ENCODE assay signal across 8 mouse cellular contexts in the genomic region with DNA sequence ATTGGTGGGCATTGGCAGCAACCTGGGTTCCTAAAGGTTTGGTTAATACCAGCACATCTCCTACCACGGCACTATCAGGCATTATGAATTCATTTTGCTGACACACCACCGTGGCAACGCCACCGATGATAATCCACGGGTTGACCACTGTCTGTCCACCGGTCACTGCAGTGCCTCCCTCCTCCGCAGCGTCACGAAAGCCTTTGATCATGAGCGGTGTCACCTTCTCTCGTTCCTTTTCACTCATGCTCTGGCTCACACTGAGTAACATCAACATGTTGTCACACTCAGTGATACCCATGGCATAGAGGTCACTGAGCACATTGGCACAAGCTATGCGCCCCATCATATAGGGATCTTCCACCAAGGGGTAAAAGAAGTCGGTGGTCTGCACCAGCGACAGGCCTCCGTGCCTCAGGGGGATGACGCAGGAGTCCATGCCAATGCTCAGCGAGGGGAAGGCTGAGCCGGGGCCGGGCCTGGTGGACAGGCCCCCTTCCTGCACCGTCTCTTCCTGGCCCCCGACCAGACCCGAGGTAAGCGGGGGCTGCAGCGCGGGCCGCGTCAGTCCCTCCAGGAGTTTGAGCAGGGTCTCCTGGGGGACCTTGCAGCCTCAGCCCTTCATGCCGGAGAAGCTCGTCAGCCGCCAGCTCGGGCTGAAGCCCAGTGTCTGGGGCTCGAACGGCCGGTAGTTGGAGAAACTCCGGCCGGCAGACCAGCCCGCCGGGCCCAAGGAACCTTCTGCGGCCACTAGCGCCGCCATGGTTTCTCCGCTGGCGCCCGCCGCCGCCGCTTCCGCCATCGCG. TPM values are rescaled to one million over a fixed set of nuclear protein-coding genes. Genes with fewer than 3 reads are reported as not detected.
DNase-seq lines count a peak whose midpoint lies in the region; ATAC-seq and TF ChIP-seq lines count a peak whose summit lies in the region.

No protein-coding gene starts in this region.

- no peaks in the 10 kb centered on the region for H3K4me1 ChIP-seq in embryonic facial prominence, embryonic 11.5 days (ENCODE audit: control insufficient read depth, insufficient read depth, low read length)
- peaks cover 24% of the 10 kb centered on the region for H3K4me1 ChIP-seq in hindbrain, embryonic 10.5 days (replicated peaks)
- peaks cover 60% of the 10 kb centered on the region for H3K4me1 ChIP-seq in liver, embryonic 15.5 days (replicated peaks)
- peaks cover 11% of the 10 kb centered on the region for H3K4me1 ChIP-seq in olfactory bulb, adult 2 months (ENCODE audit: control insufficient read depth, insufficient read depth, low read length)

- peak overlapping the region; percentile 83 for H3K4me2 ChIP-seq in embryonic facial prominence, embryonic 11.5 days (ENCODE audit: low read depth, low read length)
- H3K4me2 ChIP-seq in liver, embryonic 15.5 days, result peak overlapping the region; percentile 93

- no peak for TF ChIP-seq POLR2A in olfactory bulb, adult 2 months (IDR thresholded peaks at IDR 0.05; ENCODE audit: insufficient read depth, low read depth, low read length)

- no peaks in the 10 kb centered on the region for H3K9me3 ChIP-seq in embryonic facial prominence, embryonic 11.5 days (replicated peaks; ENCODE audit: control insufficient read depth, low read length)
- H3K9me3 ChIP-seq in hindbrain, embryonic 10.5 days, result peaks cover 4% of the 10 kb centered on the region; the same call in 1 of the 2 replicates
- H3K9me3 ChIP-seq in liver, embryonic 15.5 days (replicated peaks), result no peaks in the 10 kb centered on the region

- H3K9ac ChIP-seq in embryonic facial prominence, embryonic 11.5 days (replicated peaks; ENCODE audit: low read length), result peak overlapping the region; percentile 78
- H3K9ac ChIP-seq in liver, embryonic 15.5 days, result peak overlapping the region; percentile 92

- no peak for TF ChIP-seq CTCF in olfactory bulb, adult 2 months (IDR thresholded peaks at IDR 0.05; ENCODE audit: insufficient read depth, low read depth, low read length)

- peak overlapping the region; percentile 58; the same call in 1 of the 2 replicates for H3K27ac ChIP-seq in embryonic facial prominence, embryonic 11.5 days (replicated peaks; ENCODE audit: low read depth, low read length)
- H3K27ac ChIP-seq in hindbrain, embryonic 10.5 days, result peak overlapping the region; percentile 93
- peak overlapping the region; percentile 87 for H3K27ac ChIP-seq in liver, embryonic 15.5 days (replicated peaks)
- H3K27ac ChIP-seq in olfactory bulb, adult 2 months (ENCODE audit: insufficient read depth, low read depth, low read length), result peak overlapping the region; percentile 18

- DNase-seq in left cerebral cortex, postnatal 4 days, result peak; percentile 62
- no peak for DNase-seq in left cerebral cortex, postnatal 14 days (ENCODE audit: low spot score in 2 of 2)
- DNase-seq in R1 (ENCODE audit: low read depth, low spot score), result peak; percentile 41
- DNase-seq in embryonic facial prominence, embryonic 11.5 days (ENCODE audit: low spot score), result peak; percentile 26
- DNase-seq in hindbrain, embryonic 10.5 days (ENCODE audit: low spot score), result no peak
- DNase-seq in retina, embryonic 14.5 days (ENCODE audit: low spot score), result no peak

- no peaks in the 10 kb centered on the region; the same call in 1 of the 2 replicates for H3K36me3 ChIP-seq in embryonic facial prominence, embryonic 11.5 days (replicated peaks; ENCODE audit: control insufficient read depth, insufficient read depth, low read depth, low read length)
- H3K36me3 ChIP-seq in hindbrain, embryonic 10.5 days, result peaks cover 43% of the 10 kb centered on the region
- H3K36me3 ChIP-seq in liver, embryonic 15.5 days (replicated peaks), result peaks cover 36% of the 10 kb centered on the region

- no peaks in the 10 kb centered on the region for H3K27me3 ChIP-seq in embryonic facial prominence, embryonic 11.5 days (ENCODE audit: control insufficient read depth, insufficient read depth, low read length)
- no peaks in the 10 kb centered on the region for H3K27me3 ChIP-seq in hindbrain, embryonic 10.5 days (ENCODE audit: insufficient read depth, poor library complexity, severe bottlenecking)
- no peaks in the 10 kb centered on the region for H3K27me3 ChIP-seq in liver, embryonic 15.5 days

- intact Hi-C loops in left cerebral cortex, postnatal 4 days (cut with DNase I), result no loop called here
- intact Hi-C loops in left cerebral cortex, postnatal 14 days (cut with DNase I), result no loop called here

- peak; percentile 85 for ATAC-seq in embryonic facial prominence, embryonic 11.5 days (replicated peaks; ENCODE audit: insufficient number of reproducible peaks, low FRiP score, low TSS enrichment, low read depth)
- peak; percentile 32 for ATAC-seq in liver, embryonic 15.5 days (ENCODE audit: insufficient read depth)

- WGBS in embryonic facial prominence, embryonic 11.5 days, result 17% methylated on average over 50 of the region's 50 CpGs
- WGBS in hindbrain, embryonic 10.5 days, result 17% methylated on average over 50 of the region's 50 CpGs
- WGBS in liver, embryonic 15.5 days (ENCODE audit: insufficient replicate concordance), result 8% methylated on average over 50 of the region's 50 CpGs
- 14% methylated on average over 50 of the region's 50 CpGs for WGBS in olfactory bulb, adult 2 months

- H3K4me3 ChIP-seq in embryonic facial prominence, embryonic 11.5 days (ENCODE audit: low read depth, low read length), result peak overlapping the region; percentile 66
- peak overlapping the region; percentile 68 for H3K4me3 ChIP-seq in hindbrain, embryonic 10.5 days
- peak overlapping the region; percentile 87 for H3K4me3 ChIP-seq in liver, embryonic 15.5 days (replicated peaks)
- peak overlapping the region; percentile 74 for H3K4me3 ChIP-seq in olfactory bulb, adult 2 months (ENCODE audit: insufficient read depth, low read depth, low read length)

RNA-seq across cellular contexts. Expression of a gene that starts 0.5 kb away (rescaled TPM):
- 10 to 100 TPM; 42.6 to 42.9 TPM for total RNA-seq in left cerebral cortex, postnatal 4 days (2021)
- total RNA-seq in left cerebral cortex, postnatal 14 days (2021), result 10 to 100 TPM; 45.9 to 50.3 TPM
- 92.4 and 102 TPM in 2 replicates for polyA plus RNA-seq in embryonic facial prominence, embryonic 11.5 days (2014; fragmentation: Nextera tagmentation; extraction: Ambion mirVana)
- 69.8 and 76.2 TPM in 2 replicates for polyA plus RNA-seq in hindbrain, embryonic 10.5 days (2016; fragmentation: Nextera tagmentation; extraction: Ambion mirVana)
- polyA plus RNA-seq in liver, embryonic 15.5 days (2015; fragmentation: Nextera tagmentation; extraction: Ambion mirVana), result 162 and 175 TPM in 2 replicates
- not detected in 2 replicates for polyA plus RNA-seq in olfactory bulb, adult 2 months (2012; ENCODE audit: insufficient read depth, insufficient read length, low replicate concordance, missing spikeins)

RNA-seq across cellular contexts. Expression of a gene that starts 12.8 kb away (rescaled TPM):
- total RNA-seq in left cerebral cortex, postnatal 4 days (2021), result 10 to 100 TPM; 49.8 to 63.1 TPM
- total RNA-seq in left cerebral cortex, postnatal 14 days (2021), result 10 to 100 TPM; 32.1 to 38.3 TPM
- 253 and 266 TPM in 2 replicates for polyA plus RNA-seq in embryonic facial prominence, embryonic 11.5 days (2014; fragmentation: Nextera tagmentation; extraction: Ambion mirVana)
- polyA plus RNA-seq in hindbrain, embryonic 10.5 days (2016; fragmentation: Nextera tagmentation; extraction: Ambion mirVana), result 284 and 329 TPM in 2 replicates
- 74.2 and 84.8 TPM in 2 replicates for polyA plus RNA-seq in liver, embryonic 15.5 days (2015; fragmentation: Nextera tagmentation; extraction: Ambion mirVana)
- not detected in 2 replicates for polyA plus RNA-seq in olfactory bulb, adult 2 months (2012; ENCODE audit: insufficient read depth, insufficient read length, low replicate concordance, missing spikeins)

RNA-seq across cellular contexts. Expression of a gene that starts 22.7 kb away (rescaled TPM):
- total RNA-seq in left cerebral cortex, postnatal 4 days (2021), result 1 to 10 TPM; 1.2 to 1.6 TPM
- under 1 TPM; 0.59 to 0.72 TPM for total RNA-seq in left cerebral cortex, postnatal 14 days (2021)
- 0.59 and 1.2 TPM in 2 replicates for polyA plus RNA-seq in embryonic facial prominence, embryonic 11.5 days (2014; fragmentation: Nextera tagmentation; extraction: Ambion mirVana)
- 0.68 and 0.98 TPM in 2 replicates for polyA plus RNA-seq in hindbrain, embryonic 10.5 days (2016; fragmentation: Nextera tagmentation; extraction: Ambion mirVana)
- 6.2 and 7.3 TPM in 2 replicates for polyA plus RNA-seq in liver, embryonic 15.5 days (2015; fragmentation: Nextera tagmentation; extraction: Ambion mirVana)
- polyA plus RNA-seq in olfactory bulb, adult 2 months (2012; ENCODE audit: insufficient read depth, insufficient read length, low replicate concordance, missing spikeins), result 156 TPM in 1 of 2 replicates, not detected in the other

RNA-seq across cellular contexts. Expression of a gene that starts 29.2 kb away (rescaled TPM):
- 10 to 100 TPM; 54.9 to 64.5 TPM for total RNA-seq in left cerebral cortex, postnatal 4 days (2021)
- 10 to 100 TPM; 62.0 to 63.9 TPM for total RNA-seq in left cerebral cortex, postnatal 14 days (2021)
- polyA plus RNA-seq in embryonic facial prominence, embryonic 11.5 days (2014; fragmentation: Nextera tagmentation; extraction: Ambion mirVana), result 63.2 and 65.3 TPM in 2 replicates
- 62.4 and 70.1 TPM in 2 replicates for polyA plus RNA-seq in hindbrain, embryonic 10.5 days (2016; fragmentation: Nextera tagmentation; extraction: Ambion mirVana)
- polyA plus RNA-seq in liver, embryonic 15.5 days (2015; fragmentation: Nextera tagmentation; extraction: Ambion mirVana), result 13.8 and 15.0 TPM in 2 replicates
- not detected in 2 replicates for polyA plus RNA-seq in olfactory bulb, adult 2 months (2012; ENCODE audit: insufficient read depth, insufficient read length, low replicate concordance, missing spikeins)

RNA-seq across cellular contexts. Expression of a gene that starts 40.4 kb away (rescaled TPM):
- total RNA-seq in left cerebral cortex, postnatal 4 days (2021), result 1 to 10 TPM; 7.9 to 8.8 TPM
- 1 to 10 TPM; 5.9 to 6.3 TPM for total RNA-seq in left cerebral cortex, postnatal 14 days (2021)
- polyA plus RNA-seq in embryonic facial prominence, embryonic 11.5 days (2014; fragmentation: Nextera tagmentation; extraction: Ambion mirVana), result 21.0 and 24.6 TPM in 2 replicates
- polyA plus RNA-seq in hindbrain, embryonic 10.5 days (2016; fragmentation: Nextera tagmentation; extraction: Ambion mirVana), result 32.4 and 33.8 TPM in 2 replicates
- 9.4 and 9.7 TPM in 2 replicates for polyA plus RNA-seq in liver, embryonic 15.5 days (2015; fragmentation: Nextera tagmentation; extraction: Ambion mirVana)
- 2,394 TPM in 1 of 2 replicates, not detected in the other for polyA plus RNA-seq in olfactory bulb, adult 2 months (2012; ENCODE audit: insufficient read depth, insufficient read length, low replicate concordance, missing spikeins)

Comparison
In these comparisons a context has a peak if more than half of its experiments do, and no peak if none do; other contexts are left out.
1. DNase-seq: peak in left cerebral cortex, postnatal 4 days (single experiment), R1 (single experiment) and embryonic facial prominence, embryonic 11.5 days (single experiment); none in left cerebral cortex, postnatal 14 days (0 of 2), hindbrain, embryonic 10.5 days (single experiment) and retina, embryonic 14.5 days (single experiment).
2. H3K27ac ChIP-seq: peak in every context shown above with its lines; median percentile 93 in hindbrain, embryonic 10.5 days; 87 in liver, embryonic 15.5 days; 58 in embryonic facial prominence, embryonic 11.5 days; 18 in olfactory bulb, adult 2 months.
3. RNA of a gene that starts 12.8 kb away (polyA plus RNA-seq): 284 to 329 TPM in hindbrain, embryonic 10.5 days, 253 to 266 TPM in embryonic facial prominence, embryonic 11.5 days and 74.2 to 84.8 TPM in liver, embryonic 15.5 days; not detected in olfactory bulb, adult 2 months; every median in the first group is over 10 times any median in the second.
4. Peak in every context shown above with its lines, with median percentiles within 50 percentile points of each other: H3K4me3 ChIP-seq.